Mouse (Mus musculus) myocyte (in vitro differentiated cells): Measurements from ENCODE around the gene Sugp2.

Source experiments
- CEBPB ChIP-seq: IDR thresholded peaks from 2 replicates; pipeline ENCODE4 v1.6.1; 2011; ENCODE audit warnings: mild to moderate bottlenecking, moderate library complexity; ENCODE audit not compliant: poor library complexity, insufficient read depth, severe bottlenecking
- E2F4 ChIP-seq: IDR thresholded peaks from one replicate; pipeline ENCODE4 v1.6.1; 2011; ENCODE audit warnings: mild to moderate bottlenecking, control low read depth, moderate library complexity; ENCODE audit not compliant: insufficient read depth
- MAX ChIP-seq: IDR thresholded peaks from one replicate; pipeline ENCODE4 v1.6.1; 2011; ENCODE audit warnings: low read depth, mild to moderate bottlenecking, control low read depth
- MYOD1 ChIP-seq, 3 experiments: IDR thresholded peaks; one replicate each; pipeline ENCODE4 v1.6.1; 2011; ENCODE audit warnings: control low read depth in 2 of 3, low read depth in 2 of 3, mild to moderate bottlenecking in 2 of 3, moderate library complexity in 1 of 3; ENCODE audit not compliant: insufficient read length in 2 of 3, control insufficient read depth in 1 of 3
- POLR2A ChIP-seq: IDR thresholded peaks from one replicate; pipeline ENCODE4 v1.6.1; 2011; ENCODE audit warnings: low read depth, mild to moderate bottlenecking, control low read depth, moderate library complexity; ENCODE audit not compliant: insufficient read length
- POLR2AphosphoS2 ChIP-seq: IDR thresholded peaks from one replicate; pipeline ENCODE4 v1.6.1; 2011; ENCODE audit warnings: low read depth, control low read depth; ENCODE audit not compliant: insufficient read length
- SRF ChIP-seq: IDR thresholded peaks from one replicate; pipeline ENCODE4 v1.6.1; 2011; ENCODE audit warnings: low read depth; ENCODE audit not compliant: control insufficient read depth, insufficient read length
- TCF12 ChIP-seq: IDR thresholded peaks from one replicate; pipeline ENCODE4 v1.6.1; 2011; ENCODE audit warnings: mild to moderate bottlenecking, control low read depth; ENCODE audit not compliant: poor library complexity, insufficient read depth, severe bottlenecking
- USF1 ChIP-seq: IDR thresholded peaks from one replicate; pipeline ENCODE4 v1.6.1; 2011; ENCODE audit warnings: low read depth, mild to moderate bottlenecking, control low read depth, moderate library complexity

DNA sequence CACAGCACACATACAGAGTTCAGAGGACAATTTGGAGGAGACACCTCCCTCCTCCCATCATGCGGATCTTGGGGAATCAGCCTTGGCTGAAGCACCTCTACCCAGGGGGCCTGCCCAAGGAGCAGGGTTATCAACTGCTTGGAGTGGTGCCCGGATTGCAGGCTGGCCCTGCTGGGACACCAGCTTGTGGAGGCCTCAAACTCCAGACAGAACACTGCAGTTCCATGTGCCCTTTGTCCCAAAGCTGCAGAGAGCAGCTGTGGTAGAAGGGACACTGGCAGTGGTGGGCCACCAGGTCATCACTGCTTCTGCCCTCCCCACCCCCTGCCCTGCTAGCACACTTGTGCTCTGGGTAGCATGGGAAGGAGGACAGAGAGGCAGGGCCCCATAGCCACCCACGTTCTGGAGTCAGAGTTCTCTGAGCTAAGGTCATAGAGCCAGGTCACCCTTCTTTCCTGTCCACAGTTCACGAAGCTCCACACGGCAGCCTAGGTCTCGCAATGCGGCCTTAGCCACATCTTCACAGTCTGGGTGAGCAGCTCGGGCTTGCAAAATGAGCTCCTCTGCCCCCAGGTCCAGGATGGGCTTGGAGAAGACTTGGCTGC is 13.7 kb upstream of the Sugp2 start:
- no peak for TF ChIP-seq POLR2A
- no peak for TF ChIP-seq E2F4
- no peak for TF ChIP-seq CEBPB
- TF ChIP-seq MAX: no peak
- no peak for TF ChIP-seq USF1
- TF ChIP-seq TCF12: no peak
- peak; percentile 7 for TF ChIP-seq POLR2AphosphoS2
- no peak for TF ChIP-seq SRF
- TF ChIP-seq MYOD1 (IDR thresholded peaks at IDR 0.05; ENCODE audit: control insufficient read depth in 1 of 3, insufficient read length in 2 of 3, low read depth in 2 of 3): no peak
